Mouse (Mus musculus): ENCODE data around the gene Tarbp2. TPM values are rescaled to one million over a fixed set of nuclear protein-coding genes. Genes with fewer than 3 reads are reported as not detected.

Gene Tarbp2
- 10 to 100 TPM; 31.9 to 34.6 TPM for total RNA-seq (2021)
- long read RNA-seq, experiment 1, transcript Tarbp2-201 (9 exons, 1,523 nt), result major isoform, 29 of 49 reads
- long read RNA-seq, experiment 1, partial matches to known transcripts, result 5 of 49 reads
- long read RNA-seq, experiment 1, other reads (novel, unspliced or antisense), result 13 of 49 reads
- long read RNA-seq, experiment 2, transcript Tarbp2-201 (9 exons, 1,523 nt), result major isoform, 18 of 37 reads
- long read RNA-seq, experiment 2, partial matches to known transcripts, result 3 of 37 reads
- long read RNA-seq, experiment 2, other reads (novel, unspliced or antisense), result 15 of 37 reads

DNA sequence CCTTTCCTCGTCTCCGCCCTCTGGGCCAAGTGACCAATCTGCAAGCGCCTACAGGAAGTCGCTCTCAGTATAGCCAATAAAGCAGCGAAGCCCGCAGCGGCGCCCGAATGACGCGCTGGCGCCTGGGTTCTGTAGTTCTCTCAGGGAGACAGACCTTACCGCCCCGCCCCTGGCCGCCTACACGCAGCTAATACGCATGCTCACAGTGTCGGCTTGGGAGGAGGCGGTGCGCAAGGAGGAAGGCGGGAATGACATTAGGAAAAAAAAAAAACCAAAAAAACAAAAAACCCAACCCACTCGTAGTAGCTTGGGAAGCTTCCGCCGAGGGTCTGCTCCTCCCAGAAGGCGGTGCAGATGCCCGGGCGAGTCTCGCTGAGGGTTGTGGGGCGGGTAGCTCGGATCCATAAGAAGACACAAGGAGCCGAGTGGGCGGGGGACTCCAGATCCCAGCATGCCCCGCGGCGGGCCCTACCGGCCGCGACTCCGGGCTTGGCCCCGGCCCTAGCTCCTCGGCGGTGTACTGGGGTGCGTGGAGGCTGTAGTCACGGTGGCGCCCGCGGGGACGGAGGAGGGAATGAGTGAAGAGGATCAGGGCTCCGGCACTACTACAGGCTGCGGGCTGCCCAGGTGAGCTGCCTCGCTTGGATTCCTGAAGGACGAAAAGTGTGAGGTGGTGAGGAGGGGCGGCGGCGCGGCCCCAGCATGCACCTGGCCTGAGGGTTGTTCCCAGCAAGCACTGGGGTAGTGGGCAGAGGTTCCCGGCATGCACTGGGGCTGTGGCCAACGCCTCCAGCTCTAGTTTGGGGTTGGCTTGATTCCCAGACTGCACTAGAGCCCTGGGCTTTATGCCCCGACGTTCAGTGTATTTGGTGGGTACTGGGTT, at the start of gene Tarbp2:
Gene Tarbp2, plus strand, starts transcription at position 217 of the 883 bp plus-strand sequence.
- peak; percentile 100 for DNase-seq

- no peak for DNase-seq
Measured at GRCm38 (mm10) chr15:102468675-102469370, 49.2 kb upstream of the Tarbp2 start.

DNA sequence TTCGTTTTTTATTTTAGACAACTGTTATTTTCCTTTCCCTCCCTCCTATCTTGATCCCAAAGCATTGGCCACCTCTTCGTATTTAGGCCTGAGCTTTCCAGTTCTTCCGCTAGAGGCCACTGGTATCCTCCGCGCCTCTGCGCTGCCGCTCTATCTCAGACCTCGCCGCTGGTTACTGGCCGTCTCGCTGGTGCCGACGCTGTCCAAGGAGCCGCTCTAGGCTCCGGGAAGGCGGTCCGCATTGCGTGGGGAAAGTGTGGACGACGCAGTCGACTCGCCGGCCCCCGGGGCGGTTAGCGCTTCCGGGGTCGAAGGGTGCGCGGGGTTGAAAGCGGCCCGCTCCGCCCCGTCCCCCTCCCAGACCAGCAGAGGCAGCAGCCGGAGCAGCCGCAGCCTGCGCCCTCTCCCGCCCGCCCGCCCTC, 47.8 kb upstream of the Tarbp2 start, which contains the start of gene Pcbp2:
Gene Pcbp2, plus strand, starts transcription at position 357 of the 422 bp plus-strand sequence.
- DNase-seq, result peak; percentile 98

- DNase-seq, result peak; percentile 88
Measured at GRCm38 (mm10) chr15:102470605-102471294, 47.2 kb upstream of the Tarbp2 start.

DNA sequence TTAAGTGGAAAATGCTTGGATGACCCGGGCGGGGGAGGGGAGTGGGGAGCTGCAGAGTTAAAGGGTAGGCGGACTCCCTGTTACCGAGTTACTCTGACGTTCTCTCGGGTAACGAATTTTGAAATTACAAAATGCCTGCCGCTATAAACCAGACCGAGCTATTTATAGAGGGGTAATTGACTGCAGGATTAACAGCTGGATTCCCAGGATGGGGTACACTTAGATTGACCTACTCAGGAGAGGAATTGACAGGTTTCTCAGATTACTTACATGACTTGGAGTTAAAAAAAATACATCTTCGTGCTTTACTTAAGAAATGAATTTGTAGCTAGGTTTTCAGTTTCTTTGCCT, 46.7 kb upstream of the Tarbp2 start:
- no peak for DNase-seq

- no peak for DNase-seq
Measured at GRCm38 (mm10) chr15:102471727-102472126, 46.3 kb upstream of the Tarbp2 start.

DNA sequence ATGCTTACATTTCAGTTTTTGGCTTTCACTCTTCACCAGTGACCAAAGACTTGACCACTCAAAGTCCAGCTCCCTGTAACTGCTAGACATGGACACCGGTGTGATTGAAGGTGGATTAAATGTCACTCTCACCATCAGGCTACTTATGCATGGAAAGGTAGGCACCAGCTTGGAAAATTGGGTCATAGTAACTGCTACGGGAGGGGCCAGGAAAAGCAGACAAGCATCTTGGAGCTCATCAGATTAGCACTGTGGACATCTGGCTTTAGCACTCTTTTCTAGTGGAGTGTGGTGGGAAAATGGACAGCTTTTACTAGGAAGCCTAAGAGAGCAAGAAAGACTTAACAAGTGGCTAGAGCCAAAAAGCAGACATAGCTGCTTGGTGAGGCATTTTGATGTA, 44.7 kb upstream of the Tarbp2 start:
- DNase-seq, result no peak

DNA sequence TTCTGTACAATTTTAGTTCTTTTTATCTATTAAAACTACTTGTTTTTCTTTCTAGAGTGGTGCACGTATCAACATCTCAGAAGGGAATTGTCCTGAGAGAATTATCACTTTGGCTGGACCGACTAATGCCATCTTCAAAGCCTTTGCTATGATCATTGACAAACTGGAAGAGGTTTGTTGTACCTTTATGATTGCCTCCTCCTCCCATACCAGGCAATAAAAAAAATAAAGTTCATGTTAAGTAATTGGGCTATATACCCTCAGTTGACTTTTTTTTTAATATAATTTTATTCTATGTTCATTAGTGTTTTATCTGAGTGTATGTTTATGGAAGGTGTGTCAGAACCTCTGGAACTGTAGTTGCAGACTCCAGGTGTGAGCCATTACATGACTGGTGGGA, 43.5 kb upstream of the Tarbp2 start:
- DNase-seq, result no peak

- DNase-seq, result no peak
Measured at GRCm38 (mm10) chr15:102483136-102483535, 34.9 kb upstream of the Tarbp2 start.

- no peak for DNase-seq
Measured at GRCm38 (mm10) chr15:102485853-102486252, 32.1 kb upstream of the Tarbp2 start.

- DNase-seq, result no peak
Measured at GRCm38 (mm10) chr15:102487664-102488063, 30.3 kb upstream of the Tarbp2 start.

- DNase-seq, result no peak
Measured at GRCm38 (mm10) chr15:102498322-102498721, 19.7 kb upstream of the Tarbp2 start.

GRCm38 (mm10) chr15:102499370-102499769, 18.6 kb upstream of the Tarbp2 start:
- DNase-seq, result no peak

- no peak for DNase-seq
Measured at GRCm38 (mm10) chr15:102499851-102500250, 18.1 kb upstream of the Tarbp2 start.

GRCm38 (mm10) chr15:102500479-102500878, 17.5 kb upstream of the Tarbp2 start:
- no peak for DNase-seq

DNA sequence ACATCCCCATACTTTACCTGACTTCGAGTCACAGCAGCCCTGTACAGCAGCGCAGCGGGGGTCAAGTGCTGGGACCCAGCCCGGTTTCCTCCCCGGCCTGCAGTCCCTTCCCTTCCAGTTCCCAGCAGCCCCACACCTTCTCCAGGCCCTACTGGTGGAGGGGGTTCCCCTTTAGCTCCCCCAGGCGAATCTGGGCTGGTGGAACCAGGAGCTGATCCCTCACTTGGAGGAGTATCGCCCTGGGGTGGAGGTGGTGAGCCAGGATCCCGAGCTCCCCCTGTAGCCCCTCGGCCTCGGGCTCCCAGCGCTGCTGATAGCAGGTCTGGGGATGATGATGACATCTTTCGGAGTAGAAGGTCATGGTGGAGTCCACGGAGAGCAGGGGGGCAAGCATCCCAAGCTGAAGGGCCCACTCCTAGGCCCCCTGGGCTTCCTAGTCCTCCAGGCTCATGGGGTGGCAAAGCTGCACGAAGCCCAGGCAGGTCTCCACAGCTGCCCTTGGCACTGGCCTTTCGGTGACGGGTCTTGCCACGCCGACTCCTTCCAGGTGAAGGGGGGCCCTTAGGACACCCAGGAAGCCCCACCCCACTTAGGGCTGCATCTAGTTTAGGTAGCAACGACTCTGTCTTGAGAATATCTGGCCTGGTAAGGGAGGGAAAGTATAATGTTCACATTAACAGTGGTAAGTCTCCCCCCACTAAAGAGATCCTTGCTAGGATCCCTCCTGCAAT, 16.7 kb upstream of the Tarbp2 start:
- DNase-seq, result no peak

GRCm38 (mm10) chr15:102502254-102502840, 15.6 kb upstream of the Tarbp2 start:
- DNase-seq, result no peak

DNA sequence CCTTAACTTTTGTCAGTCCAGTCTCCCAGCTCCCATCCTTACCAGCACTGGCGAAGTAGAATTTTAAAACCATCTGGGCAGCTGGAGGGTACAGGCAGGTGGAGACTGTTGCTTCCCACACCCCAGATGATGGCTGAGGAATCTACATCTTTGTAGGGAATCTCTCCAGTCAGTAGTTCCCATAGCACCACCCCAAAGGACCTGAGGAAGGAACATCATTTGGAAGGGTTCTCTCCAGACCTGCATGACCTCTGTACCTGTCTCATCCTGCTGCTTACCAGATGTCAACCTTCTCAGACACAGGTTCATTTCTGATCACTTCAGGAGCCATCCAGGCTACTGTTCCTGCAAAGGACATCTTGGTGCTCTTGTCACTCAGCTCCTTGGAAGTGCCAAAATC, 14.5 kb upstream of the Tarbp2 start, which contains the start of gene Gm10337:
Gene Gm10337, plus strand, starts transcription at position 276 of the 400 bp plus-strand sequence.
- DNase-seq, result no peak

DNA sequence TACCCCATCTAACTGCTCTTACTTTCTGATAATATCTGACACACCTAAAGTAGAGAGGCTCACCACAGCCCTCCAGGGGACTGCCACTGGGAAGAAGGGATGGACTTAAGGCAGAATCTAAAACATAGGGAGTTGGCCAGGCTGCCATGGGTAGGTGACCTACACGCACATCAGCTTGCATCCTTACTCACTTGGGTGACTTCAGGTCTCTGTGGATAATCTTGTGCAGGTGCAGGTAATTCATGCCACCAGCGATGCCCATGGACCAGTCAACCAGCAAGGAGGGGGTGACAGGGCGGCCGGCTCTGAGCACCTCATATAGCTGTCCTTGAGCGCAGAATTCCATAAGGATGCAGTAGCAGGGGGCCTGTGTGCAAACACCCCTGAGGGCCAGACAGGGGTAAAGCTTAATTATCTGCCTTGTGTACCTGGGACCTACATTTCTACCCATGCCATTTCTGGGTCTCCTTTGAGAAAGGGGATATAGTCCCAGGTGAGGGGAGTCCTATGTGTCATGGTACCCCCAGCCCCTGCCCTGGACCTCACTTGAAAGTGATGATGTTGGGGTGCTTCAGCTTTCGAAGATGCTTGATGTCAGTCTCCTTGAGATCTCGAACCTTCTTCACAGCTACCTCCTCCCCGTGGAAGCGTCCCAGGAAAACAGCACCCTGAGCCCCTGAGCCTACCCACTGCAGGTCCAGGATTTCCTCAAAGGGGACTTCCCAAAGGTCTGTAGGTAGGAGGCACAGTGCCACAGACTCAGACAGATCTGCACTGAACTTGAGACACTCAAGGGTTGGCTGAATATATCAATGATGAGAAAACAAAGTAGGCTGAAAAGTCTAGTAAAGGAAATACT, 13.8 kb upstream of the Tarbp2 start:
- DNase-seq, result no peak

All from gastrocnemius, postnatal 25 days (tissue).